Mouse (Mus musculus): ENCODE data around the gene Catsperz. TPM values are rescaled to one million over a fixed set of nuclear protein-coding genes. Genes with fewer than 3 reads are reported as not detected.

Catsperz gene
- polyA plus RNA-seq, 1 experiment = not detected

DNA sequence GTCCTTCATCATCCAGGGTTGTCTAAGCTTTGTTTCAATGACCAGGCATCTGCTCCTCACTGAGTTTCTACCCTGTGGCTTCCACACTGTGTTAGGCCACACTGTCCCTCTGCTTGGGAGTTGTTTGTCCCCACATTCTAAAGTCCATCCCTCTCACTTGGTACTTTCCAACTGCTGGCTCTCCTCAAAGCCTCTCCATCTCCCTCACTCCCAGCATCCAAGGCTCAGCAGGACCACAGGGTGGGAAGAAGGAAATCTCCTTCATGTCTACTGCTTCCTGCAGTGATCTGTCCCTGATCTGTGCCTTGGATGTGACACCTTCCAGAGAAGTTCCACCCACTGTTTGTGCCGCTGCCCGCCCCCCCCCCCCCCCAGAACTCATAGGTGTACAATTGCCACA lies 5.8 kb upstream of the Catsperz start:
- Histone ChIP-seq H3K36me3 (ENCODE audit: control insufficient read depth) (no peaks in the 10 kb centered on the region), H3K4me1 (ENCODE audit: control insufficient read depth) (peaks cover 12% of the 10 kb centered on the region), H3K4me3 (replicated peaks) (no peak overlapping the region), H3K27me3 (ENCODE audit: control insufficient read depth) (peaks cover 97% of the 10 kb centered on the region), H3K9me3 (ENCODE audit: control insufficient read depth, low read length) (peaks cover 19% of the 10 kb centered on the region)
- TF ChIP-seq GATA1 (IDR thresholded peaks at IDR 0.05; ENCODE audit: low read length) = no peak
- no peak for TF ChIP-seq TAL1 (IDR thresholded peaks at IDR 0.05; ENCODE audit: low read length)

DNA sequence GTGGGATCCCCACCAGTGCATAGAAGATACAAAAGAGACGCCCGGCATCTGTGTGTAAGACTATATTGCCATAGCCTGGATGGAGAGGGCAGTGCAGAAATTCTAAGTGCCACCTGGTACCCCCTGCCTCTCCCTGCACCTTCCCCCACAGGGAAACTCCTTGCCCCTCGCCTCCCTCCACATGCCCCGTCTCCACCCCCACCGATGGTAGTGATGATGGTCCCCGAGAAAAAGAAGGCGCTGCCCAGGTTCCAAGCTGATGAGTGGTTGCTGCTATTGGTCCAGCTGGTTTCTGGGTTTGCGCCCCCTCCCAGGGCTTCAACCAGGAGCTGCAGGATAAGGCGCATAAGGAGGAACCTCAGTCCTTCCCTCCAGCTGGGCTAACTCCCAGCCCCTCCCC lies 2.9 kb upstream of the Catsperz start:
- no peak overlapping the region for H3K4me3 ChIP-seq (replicated peaks)
- peaks cover 97% of the 10 kb centered on the region for H3K27me3 ChIP-seq (ENCODE audit: control insufficient read depth)
- peaks cover 22% of the 10 kb centered on the region for H3K4me1 ChIP-seq (ENCODE audit: control insufficient read depth)
- TF ChIP-seq GATA1 (IDR thresholded peaks at IDR 0.05; ENCODE audit: low read length) (no peak), TAL1 (IDR thresholded peaks at IDR 0.05; ENCODE audit: low read length) (no peak)
- H3K36me3 ChIP-seq (ENCODE audit: control insufficient read depth) = no peaks in the 10 kb centered on the region
- peaks cover 15% of the 10 kb centered on the region for H3K9me3 ChIP-seq (ENCODE audit: control insufficient read depth, low read length)

DNA sequence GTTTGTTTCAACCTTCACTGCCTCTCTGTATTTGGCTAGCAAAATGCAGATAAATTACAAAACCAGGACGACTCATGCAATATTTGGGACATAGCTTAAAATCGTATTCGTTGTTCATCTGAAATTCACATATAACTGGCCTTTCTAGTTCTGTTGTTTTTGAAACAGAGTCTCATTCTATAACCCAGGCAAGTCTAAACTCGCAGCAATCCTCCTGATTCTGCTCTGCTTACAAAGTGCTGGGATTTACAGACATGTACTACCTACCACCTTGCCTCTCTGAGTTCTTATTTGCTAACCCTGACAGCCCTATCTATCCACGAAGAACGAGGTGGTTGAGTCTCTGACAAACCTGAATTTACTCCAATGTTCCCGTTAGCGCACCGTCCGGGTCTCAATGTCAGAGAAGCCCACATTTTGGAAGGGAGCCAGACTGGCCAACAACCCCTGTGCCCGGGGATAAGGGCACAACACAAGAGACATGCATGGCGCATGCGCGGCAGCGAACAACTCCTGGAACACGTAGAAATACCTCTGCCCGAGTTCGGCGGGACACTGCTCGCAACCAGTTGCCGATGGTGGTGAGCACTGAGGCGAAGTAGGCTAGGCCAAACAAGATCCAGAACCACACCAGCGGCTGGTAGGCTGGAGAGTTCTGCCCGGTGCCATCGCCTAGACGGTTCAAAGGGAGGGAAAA lies 1.5 kb upstream of the Catsperz start:
- Histone ChIP-seq H3K4me3 (replicated peaks) (no peak overlapping the region), H3K27me3 (ENCODE audit: control insufficient read depth) (peaks cover 87% of the 10 kb centered on the region)

DNA sequence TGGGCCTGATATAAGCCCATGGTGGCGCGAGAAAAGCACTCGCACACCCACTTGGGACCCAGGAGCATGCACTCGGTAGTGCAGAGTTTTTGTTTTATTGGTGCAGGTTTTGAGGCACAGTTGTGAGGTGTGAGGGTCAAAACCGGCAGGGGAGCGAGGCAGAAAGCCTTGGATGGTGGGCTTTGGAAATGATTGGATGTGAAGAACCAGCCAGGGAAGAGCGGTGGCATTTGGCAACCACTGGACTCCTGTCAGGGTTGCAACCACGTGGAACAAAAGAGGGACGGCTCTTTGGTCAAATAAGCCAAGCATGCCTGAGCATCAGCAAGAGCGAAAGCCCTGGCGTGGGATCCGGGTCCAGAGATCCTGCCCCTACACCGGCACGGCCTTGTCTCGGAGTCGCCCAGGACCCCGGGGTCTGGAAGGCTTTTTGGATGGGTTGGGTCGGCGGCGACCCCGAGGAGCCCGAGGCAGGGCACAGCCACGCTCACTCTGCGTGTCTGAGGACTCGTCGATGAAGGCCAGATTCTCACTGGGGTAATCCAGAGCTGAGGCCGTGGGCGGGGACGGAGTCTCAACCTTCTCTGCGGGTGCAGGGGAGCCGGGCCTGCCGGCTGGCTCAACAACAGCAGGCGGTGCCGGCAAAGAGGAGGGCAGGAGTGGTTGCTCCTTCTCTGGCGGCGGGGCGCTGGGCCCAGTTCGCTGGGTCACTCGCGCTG lies 590 bp upstream of the Catsperz start:
- Histone ChIP-seq H3K4me1 (ENCODE audit: control insufficient read depth) (peaks cover 41% of the 10 kb centered on the region), H3K9me3 (ENCODE audit: control insufficient read depth, low read length) (peaks cover 15% of the 10 kb centered on the region), H3K27me3 (ENCODE audit: control insufficient read depth) (peaks cover 78% of the 10 kb centered on the region), H3K36me3 (ENCODE audit: control insufficient read depth) (no peaks in the 10 kb centered on the region), H3K4me3 (replicated peaks) (no peak overlapping the region)
- TF ChIP-seq GATA1 (IDR thresholded peaks at IDR 0.05; ENCODE audit: low read length) = no peak
- no peak for TF ChIP-seq TAL1 (IDR thresholded peaks at IDR 0.05; ENCODE audit: low read length)

More for the DNA sequence above, 1.5 kb upstream of the Catsperz start:
- TF ChIP-seq GATA1 (IDR thresholded peaks at IDR 0.05; ENCODE audit: low read length) (no peak), TAL1 (IDR thresholded peaks at IDR 0.05; ENCODE audit: low read length) (no peak)
- Histone ChIP-seq H3K36me3 (ENCODE audit: control insufficient read depth) (no peaks in the 10 kb centered on the region), H3K9me3 (ENCODE audit: control insufficient read depth, low read length) (peaks cover 15% of the 10 kb centered on the region), H3K4me1 (ENCODE audit: control insufficient read depth) (peaks cover 35% of the 10 kb centered on the region)

DNA sequence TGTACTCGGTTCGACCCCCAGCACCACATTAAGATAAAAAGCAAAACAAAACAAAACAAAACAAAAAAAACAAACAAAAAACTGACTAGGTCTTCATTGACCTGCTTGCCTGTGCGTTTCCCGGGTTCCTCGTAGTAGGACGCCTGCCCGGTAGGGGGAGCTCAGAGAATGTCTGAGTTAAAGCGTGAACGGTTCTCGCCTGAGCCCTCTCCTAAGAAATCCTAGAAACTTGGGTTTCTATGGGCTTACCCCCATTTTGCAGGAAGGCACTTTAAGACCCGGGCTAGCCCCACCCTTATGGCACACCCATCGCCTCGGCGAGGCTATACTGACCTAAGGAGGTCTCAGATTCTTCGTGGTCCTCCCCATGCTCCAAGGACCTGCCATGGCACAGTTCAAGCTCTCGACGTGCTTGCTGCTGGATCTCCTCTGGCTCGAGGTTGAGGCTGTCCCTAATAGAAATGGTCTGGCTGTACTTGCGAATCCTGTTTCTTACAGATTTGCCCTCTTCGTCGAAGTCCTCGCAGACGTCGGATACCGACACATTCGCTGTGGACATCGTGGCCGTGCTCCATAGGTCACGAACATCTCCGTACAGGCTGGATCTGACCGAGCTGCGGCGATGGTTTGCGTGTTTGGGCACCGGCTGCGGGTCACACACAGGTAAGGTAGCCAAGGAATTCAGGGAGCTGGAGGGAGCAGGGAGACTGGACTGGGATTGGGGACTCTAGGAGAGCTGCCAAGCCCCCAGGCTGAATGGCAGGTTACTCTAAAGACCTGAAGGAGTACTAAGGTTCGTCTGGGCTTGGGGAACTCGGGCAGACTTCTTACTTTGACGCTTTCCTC lies 496 bp downstream of the Catsperz start:
- peaks cover 51% of the 10 kb centered on the region for H3K4me1 ChIP-seq (ENCODE audit: control insufficient read depth)
- no peak overlapping the region for H3K4me3 ChIP-seq (replicated peaks)
- H3K36me3 ChIP-seq (ENCODE audit: control insufficient read depth) = peaks cover 3% of the 10 kb centered on the region
- H3K27me3 ChIP-seq (ENCODE audit: control insufficient read depth) = peaks cover 68% of the 10 kb centered on the region
- peaks cover 15% of the 10 kb centered on the region for H3K9me3 ChIP-seq (ENCODE audit: control insufficient read depth, low read length)
- TF ChIP-seq TAL1 (IDR thresholded peaks at IDR 0.05; ENCODE audit: low read length) (no peak), GATA1 (IDR thresholded peaks at IDR 0.05; ENCODE audit: low read length) (no peak)

DNA sequence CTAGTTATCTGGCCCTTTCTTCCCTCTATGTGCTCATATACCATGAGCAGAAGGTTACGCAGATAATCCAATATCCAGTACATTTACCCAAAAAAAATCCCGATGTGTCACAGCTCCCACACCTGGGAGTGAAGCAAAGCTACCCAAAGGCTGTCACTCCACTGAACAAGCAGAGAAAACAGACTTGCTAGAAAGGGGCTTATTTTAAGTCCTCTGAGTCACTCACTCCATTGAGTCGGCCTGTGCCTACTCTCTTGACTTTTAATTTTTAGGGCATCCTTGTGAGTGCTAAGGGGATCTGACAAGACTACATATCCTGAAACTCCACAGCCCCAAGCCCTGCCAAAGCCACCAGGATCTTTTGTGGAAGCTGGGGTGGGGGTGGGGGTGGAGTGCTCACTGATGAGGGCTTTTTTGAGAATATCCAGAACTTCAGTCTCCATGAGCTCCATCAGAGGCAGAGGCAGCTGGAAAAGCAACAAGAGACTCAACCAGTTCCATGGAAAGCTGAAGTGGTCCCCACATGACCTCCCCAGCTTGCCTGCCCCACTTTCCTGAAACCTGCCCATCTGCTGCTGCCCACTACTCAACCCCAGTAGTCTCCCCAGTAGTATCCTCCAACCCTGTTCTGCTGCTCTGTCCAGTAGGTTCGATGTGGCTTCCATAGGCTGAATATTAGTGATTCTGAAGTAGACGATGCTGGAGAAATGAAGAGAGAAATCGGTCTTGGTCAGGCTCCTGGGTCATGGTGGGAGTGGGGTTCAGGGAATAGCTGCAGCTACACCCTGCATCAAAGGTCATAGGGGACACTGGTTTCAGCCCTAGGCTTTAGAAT lies 2.1 kb downstream of the Catsperz start:
- H3K9me3 ChIP-seq (ENCODE audit: control insufficient read depth, low read length) = peaks cover 15% of the 10 kb centered on the region
- H3K27me3 ChIP-seq (ENCODE audit: control insufficient read depth) = peaks cover 54% of the 10 kb centered on the region
- H3K4me1 ChIP-seq (ENCODE audit: control insufficient read depth) = peaks cover 53% of the 10 kb centered on the region
- peak overlapping the region; percentile 75 for H3K4me3 ChIP-seq (replicated peaks)
- TF ChIP-seq TAL1 (IDR thresholded peaks at IDR 0.05; ENCODE audit: low read length) (no peak), GATA1 (IDR thresholded peaks at IDR 0.05; ENCODE audit: low read length) (no peak)
- H3K36me3 ChIP-seq (ENCODE audit: control insufficient read depth) = peaks cover 3% of the 10 kb centered on the region

DNA sequence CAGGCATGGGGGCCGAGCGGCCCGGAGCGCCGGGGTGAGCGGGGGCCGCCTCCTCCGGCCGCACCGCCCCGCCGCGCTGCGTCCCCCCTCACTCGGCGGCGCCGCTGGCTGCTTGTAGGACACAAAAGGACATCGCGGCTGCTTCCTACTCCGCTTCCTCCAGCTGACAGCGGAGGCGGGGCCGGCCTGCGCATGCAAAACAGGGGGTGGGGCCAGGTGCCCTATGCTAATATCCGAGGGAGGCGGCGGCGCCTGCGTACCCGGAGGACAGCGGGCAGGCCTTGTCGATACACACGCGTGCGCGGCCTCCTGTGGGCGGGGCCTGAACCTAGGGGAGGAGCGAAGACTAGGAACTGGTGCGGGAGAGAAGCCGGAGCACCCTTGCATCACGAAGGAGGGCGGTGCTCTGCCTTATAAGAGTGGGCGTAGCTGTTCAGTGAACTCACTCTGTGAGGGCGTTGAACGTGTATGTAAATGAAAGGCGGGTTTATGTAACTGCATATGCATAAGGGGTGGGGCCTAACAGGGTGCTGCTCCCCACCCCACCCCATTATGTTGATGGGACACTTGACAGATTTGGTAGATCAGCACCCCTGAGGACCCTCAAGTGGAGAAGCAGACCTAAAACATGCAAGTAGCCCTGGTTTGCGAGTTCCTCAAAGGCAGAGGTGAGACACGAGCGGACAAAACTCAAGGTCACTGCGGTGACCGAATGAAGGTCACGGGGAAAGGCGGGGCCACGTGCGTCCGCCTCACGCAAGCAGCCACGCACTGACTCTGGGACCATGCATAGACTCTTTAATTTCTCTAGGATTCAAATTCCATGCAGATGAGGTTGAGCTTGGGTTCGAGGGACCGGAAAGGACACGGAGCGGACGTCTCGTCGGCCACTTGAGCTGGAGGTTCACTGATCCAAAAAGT lies 3.3 kb downstream of the Catsperz start, which contains the start of gene Esrra:
Esrra (minus strand) TSS at position 167 of the 921 bp plus-strand sequence.
- Histone ChIP-seq H3K9me3 (ENCODE audit: control insufficient read depth, low read length) (peaks cover 10% of the 10 kb centered on the region), H3K4me3 (replicated peaks) (peak within 1 kb of the TSS; percentile 75), H3K4me1 (ENCODE audit: control insufficient read depth) (peaks cover 52% of the 10 kb centered on the region), H3K27me3 (ENCODE audit: control insufficient read depth) (peaks cover 42% of the 10 kb centered on the region), H3K36me3 (ENCODE audit: control insufficient read depth) (peaks cover 3% of the 10 kb centered on the region)
- TF ChIP-seq TAL1 (IDR thresholded peaks at IDR 0.05; ENCODE audit: low read length) (no peak), GATA1 (IDR thresholded peaks at IDR 0.05; ENCODE audit: low read length) (no peak)

All from erythroblast, embryonic 14.5 days (primary cell).